Mouse (Mus musculus) olfactory bulb, adult 2 months (tissue): ENCODE measurements around the gene Add2.

Experiments
- CTCF ChIP-seq: fragments of 200-500 bp; IDR thresholded peaks from 2 replicates; pipeline ENCODE4 v1.5.1; 2012; ENCODE audit warnings: low read depth, mild to moderate bottlenecking, low read length, moderate library complexity; ENCODE audit not compliant: insufficient read depth
- POLR2A ChIP-seq: fragments of 200-500 bp; IDR thresholded peaks from 2 replicates; pipeline ENCODE4 v1.6.1; 2012; ENCODE audit warnings: mild to moderate bottlenecking, low read depth, low read length, moderate library complexity; ENCODE audit not compliant: insufficient read depth

- TF ChIP-seq POLR2A, result no peak
- no peak for TF ChIP-seq CTCF
Observed at GRCm38 (mm10) chr6:86019415-86020237, 8.9 kb upstream of the Add2 start.
